Mouse (Mus musculus) gastrocnemius, postnatal 36 days (tissue): ENCODE results near the gene Stfa2. TPM values are rescaled to one million over a fixed set of nuclear protein-coding genes. Genes with fewer than 3 reads are reported as not detected.
"Not testable (repeated sequence)": the region's sequence is repeated elsewhere in the genome, so short reads cannot be mapped to it uniquely, and the experiment has no call there.

Experiments
- DNase-seq, 2 experiments: peaks; one replicate each; pipeline ENCODE4 v3.0.0; 2022
- intact Hi-C: fragments of 180-260 bp; cut with DNase I; formaldehyde crosslinking; loops from one replicate; pipeline ENCODE4 v1.15.1; 2025
- long read RNA-seq, 2 experiments: library from polyadenylated mRNA; stranded (forward); transcript quantifications; one replicate each; pipeline ENCODE4 v2.0.0; 2021
- total RNA-seq, 2 experiments: library from RNA; stranded (reverse); gene quantifications; 2 replicates each; pipeline ENCODE4 v1.2.3; 2021

Stfa2 gene
- total RNA-seq = not detected
- long read RNA-seq, experiment 1 = 0 reads
- long read RNA-seq, experiment 2 = 0 reads

GRCm38 (mm10) chr16:36408357-36408756 is at the start of gene Stfa2:
Gene Stfa2, minus strand, starts transcription at chr16:36408457.
- DNase-seq = no peak
- intact Hi-C loops = no loop called here

DNA sequence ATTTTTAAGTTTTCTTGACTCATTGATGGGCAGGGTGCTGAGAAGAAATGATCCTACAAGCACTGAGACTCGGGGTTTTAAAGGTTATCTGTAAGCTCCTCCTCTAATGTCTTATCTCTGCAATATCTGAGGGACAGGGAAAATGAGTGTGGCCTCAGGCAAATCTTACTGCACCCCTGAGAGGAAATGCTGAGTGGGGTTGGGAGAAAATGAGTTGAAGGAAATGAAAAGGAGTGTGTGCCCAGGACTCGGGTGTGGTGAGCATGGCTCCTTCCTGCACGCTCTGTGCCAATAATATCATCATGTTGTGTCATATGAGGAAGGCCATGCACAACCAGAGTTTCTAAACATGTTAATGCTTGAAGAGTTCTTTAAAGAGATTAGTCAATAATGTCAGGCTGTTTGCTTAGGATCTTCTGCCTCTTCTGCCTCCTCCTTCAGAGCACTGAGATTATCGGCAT is 47.1 kb upstream of the Stfa2 start, which contains the start of gene Stfa3:
Stfa3 (minus strand) TSS at position 51 of the 461 bp plus-strand sequence.
- intact Hi-C loops = no loop called here
- DNase-seq = no peak

DNA sequence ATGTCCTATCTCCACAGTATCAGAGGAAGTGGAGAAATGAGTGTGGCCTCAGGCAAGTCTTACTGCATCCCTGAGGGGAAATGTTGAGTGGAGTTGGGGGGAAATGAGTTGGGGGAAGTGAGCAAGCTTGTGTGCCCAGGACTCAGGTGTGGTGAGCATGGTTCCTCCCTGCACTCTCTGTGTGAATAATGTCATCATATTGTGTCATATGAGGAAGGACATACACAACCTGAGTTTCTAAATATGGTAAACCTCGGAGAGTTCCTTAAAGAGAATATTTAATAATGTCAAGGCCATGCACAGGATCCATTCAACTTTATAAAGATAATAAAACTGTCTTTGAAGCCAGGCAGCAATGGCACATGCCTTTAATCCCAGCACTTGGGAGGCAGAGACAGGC is 12.7 kb upstream of the Stfa2 start:
- intact Hi-C loops = not testable (repeated sequence)

DNA sequence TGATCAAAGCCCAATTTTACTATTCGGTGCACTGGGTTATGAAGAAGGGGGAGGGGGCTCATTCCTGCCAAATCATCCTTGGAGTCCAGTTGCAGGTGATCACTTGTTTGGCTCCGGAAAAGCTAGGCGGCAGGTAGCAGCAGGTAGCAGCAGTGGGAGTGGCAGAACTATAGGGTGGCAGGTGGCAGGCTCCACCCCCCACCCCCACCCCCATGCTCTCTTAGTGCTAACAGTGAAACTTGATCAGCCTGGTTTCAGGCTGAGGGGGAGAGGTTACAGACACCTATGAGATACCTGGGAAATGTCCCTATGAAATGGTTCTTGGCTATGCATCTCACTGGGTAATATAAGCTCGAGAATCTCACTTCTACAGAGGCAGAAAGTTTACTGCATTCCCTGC is 19.2 kb downstream of the Stfa2 start:
- intact Hi-C loops = no loop called here
- DNase-seq = no peak

More for the DNA sequence above, 12.7 kb upstream of the Stfa2 start:
- DNase-seq = not testable (repeated sequence)

DNA sequence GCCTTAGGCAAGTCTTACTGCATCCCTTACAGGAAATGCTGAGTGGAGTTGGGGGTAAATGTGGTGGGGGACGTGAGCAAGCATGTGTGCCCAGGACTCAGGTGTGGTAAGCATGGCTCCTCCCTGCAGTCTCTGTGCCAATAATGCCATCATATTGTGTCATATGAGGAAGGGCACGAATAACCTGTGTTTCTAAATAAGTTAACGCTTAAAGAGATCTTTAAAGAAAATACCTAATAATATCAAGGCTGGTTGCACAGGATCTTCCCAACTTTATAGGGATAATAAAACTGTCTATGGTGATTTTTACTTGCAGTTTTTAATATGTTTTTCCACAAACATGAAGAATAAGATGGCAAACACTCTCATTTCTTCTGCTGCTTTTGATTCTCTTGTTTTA is 40.6 kb downstream of the Stfa2 start, which contains the start of gene BC100530:
BC100530 (minus strand) TSS at position 101 of the 400 bp plus-strand sequence.
- DNase-seq, intact Hi-C loops: not testable (repeated sequence)

Other genes starting within 250 kb of the Stfa2 start
- gene Gm5483, start 224.2 kb downstream of the Stfa2 start, total RNA-seq = not detected
- not detected for gene Gm5416, start 198.1 kb downstream of the Stfa2 start, total RNA-seq
- not detected for gene 2010005H15Rik, start 187.0 kb downstream of the Stfa2 start, total RNA-seq
- gene Stfa1, start 131.5 kb downstream of the Stfa2 start, total RNA-seq = not detected
- not detected for gene BC117090, start 74.1 kb downstream of the Stfa2 start, total RNA-seq
- gene BC100530, start 40.7 kb downstream of the Stfa2 start, total RNA-seq = not detected
- not detected for gene Stfa3, start 46.9 kb upstream of the Stfa2 start, total RNA-seq
- 1 to 10 TPM in 1 of 2 experiments, under 1 TPM in 1; 0.74 to 1.3 TPM for gene Casr, start 153.7 kb upstream of the Stfa2 start, total RNA-seq